Mouse (Mus musculus) MEL (cell line): Measurements from ENCODE around the gene Gng12. TPM values are rescaled to one million over a fixed set of nuclear protein-coding genes. Genes with fewer than 3 reads are reported as not detected.

Source experiments
- DNase-seq: peaks from one replicate; pipeline ENCODE4 v3.0.0; 2011; ENCODE audit warnings: low read depth, low spot score
- H3K27ac ChIP-seq: 2 replicates; pipeline ENCODE4 v1.5.1; 2012; ENCODE audit warnings: low read depth, mild to moderate bottlenecking, control low read depth, low read length, moderate library complexity; ENCODE audit not compliant: control insufficient read depth
- H3K27me3 ChIP-seq, 2 experiments: fragments of 150-350 bp in 1 of 2; sonication (generic) in 1 of 2; 2 replicates each; pipeline ENCODE4 v1.6.1; 2012; ENCODE audit warnings: low read length in 2 of 2, mild to moderate bottlenecking in 2 of 2, improper control_type of control experiment in 1 of 2, moderate library complexity in 1 of 2; ENCODE audit not compliant: insufficient read depth in 2 of 2, control insufficient read depth in 1 of 2
- H3K36me3 ChIP-seq, 2 experiments: 2 replicates each; pipeline ENCODE4 v1.6.1; 2012 to 2014; ENCODE audit warnings: low read length in 2 of 2, improper control_type of control experiment in 1 of 2, inconsistent platforms in 1 of 2, mild to moderate bottlenecking in 1 of 2; ENCODE audit not compliant: insufficient read depth in 2 of 2, control insufficient read depth in 1 of 2
- H3K4me1 ChIP-seq, 2 experiments: fragments of 150-350 bp in 1 of 2; sonication (generic) in 1 of 2; 2 replicates each; pipeline ENCODE4 v1.6.1; 2012; ENCODE audit warnings: low read length in 2 of 2, improper control_type of control experiment in 1 of 2, mild to moderate bottlenecking in 1 of 2; ENCODE audit not compliant: insufficient read depth in 2 of 2, control insufficient read depth in 1 of 2
- H3K4me3 ChIP-seq, 2 experiments: fragments of 150-350 bp in 1 of 2; sonication (generic) in 1 of 2; 2 replicates each; pipeline ENCODE4 v1.5.1; 2012; ENCODE audit warnings: low read depth in 2 of 2, low read length in 2 of 2, mild to moderate bottlenecking in 2 of 2, moderate library complexity in 2 of 2, control low read depth in 1 of 2, improper control_type of control experiment in 1 of 2; ENCODE audit not compliant: control insufficient read depth in 1 of 2, insufficient read depth in 1 of 2
- H3K79me2 ChIP-seq: 2 replicates; pipeline ENCODE4 v1.6.1; 2012; ENCODE audit warnings: mild to moderate bottlenecking, low read length, moderate library complexity; ENCODE audit not compliant: control insufficient read depth, poor library complexity, insufficient read depth
- H3K9ac ChIP-seq: 2 replicates; pipeline ENCODE4 v1.6.1; 2012; ENCODE audit warnings: low read depth, mild to moderate bottlenecking, control low read depth, low read length, moderate library complexity; ENCODE audit not compliant: control insufficient read depth, poor library complexity, severe bottlenecking
- H3K9me3 ChIP-seq: fragments of 150-350 bp; sonication (generic); replicated peaks from 2 replicates; pipeline ENCODE4 v1.6.1; 2012; ENCODE audit warnings: mild to moderate bottlenecking, low read length, improper control_type of control experiment, moderate library complexity; ENCODE audit not compliant: insufficient read depth
- BHLHE40 ChIP-seq: IDR thresholded peaks from 2 replicates; pipeline ENCODE4 v1.6.1; 2012; ENCODE audit warnings: low read depth, mild to moderate bottlenecking, inconsistent platforms, low read length, improper control_type of control experiment, borderline replicate concordance
- CTCF ChIP-seq, 3 experiments: IDR thresholded peaks in 2 of 3; conservative IDR thresholded peaks in 1 of 3; 2 replicates each; pipeline ENCODE4 v1.5.1; 2011 to 2012; ENCODE audit warnings: low read length in 3 of 3, low read depth in 2 of 3, mild to moderate bottlenecking in 2 of 3, improper control_type of control experiment in 1 of 3, inconsistent platforms in 1 of 3, mixed read lengths in 1 of 3, moderate library complexity in 1 of 3; ENCODE audit not compliant: control insufficient read depth in 1 of 3, insufficient read depth in 1 of 3, poor library complexity in 1 of 3, severe bottlenecking in 1 of 3
- EP300 ChIP-seq, 2 experiments: IDR thresholded peaks; 2 replicates each; pipeline ENCODE4 v1.6.1; 2011; ENCODE audit warnings: improper control_type of control experiment in 2 of 2, low read length in 2 of 2, low read depth in 1 of 2, mild to moderate bottlenecking in 1 of 2
- ETS1 ChIP-seq: IDR thresholded peaks from 2 replicates; pipeline ENCODE4 v1.6.1; 2012; ENCODE audit warnings: low read depth, mild to moderate bottlenecking, inconsistent platforms, low read length, improper control_type of control experiment, moderate library complexity
- GATA1 ChIP-seq: IDR thresholded peaks from 2 replicates; pipeline ENCODE4 v1.6.1; 2011; ENCODE audit warnings: low read depth, low read length, improper control_type of control experiment
- MXI1 ChIP-seq: IDR thresholded peaks from 2 replicates; pipeline ENCODE4 v1.6.1; 2011; ENCODE audit warnings: mild to moderate bottlenecking, low read depth, low read length, improper control_type of control experiment
- MYC ChIP-seq: IDR thresholded peaks from 2 replicates; pipeline ENCODE4 v1.6.1; 2011; ENCODE audit warnings: low read depth, mild to moderate bottlenecking, low read length, improper control_type of control experiment, moderate library complexity
- POLR2A ChIP-seq, 2 experiments: IDR thresholded peaks; 2 replicates each; pipeline ENCODE4 v1.6.1; 2011 to 2012; ENCODE audit warnings: low read length in 2 of 2, mild to moderate bottlenecking in 2 of 2, control low read depth in 1 of 2, improper control_type of control experiment in 1 of 2, low read depth in 1 of 2, moderate library complexity in 1 of 2; ENCODE audit not compliant: control insufficient read depth in 1 of 2, insufficient read depth in 1 of 2, poor library complexity in 1 of 2
- POLR2AphosphoS5 ChIP-seq: IDR thresholded peaks from 2 replicates; pipeline ENCODE4 v1.6.1; 2012; ENCODE audit warnings: low read depth, borderline replicate concordance, mild to moderate bottlenecking, inconsistent platforms, low read length, moderate library complexity, mixed read lengths
- TAL1 ChIP-seq: IDR thresholded peaks from 2 replicates; pipeline ENCODE4 v1.6.1; 2012; ENCODE audit warnings: mild to moderate bottlenecking, inconsistent platforms, low read length, moderate library complexity, mixed read lengths
- TBP ChIP-seq: IDR thresholded peaks from 2 replicates; pipeline ENCODE4 v1.8.0; 2011; ENCODE audit warnings: low read depth, low read length, improper control_type of control experiment
- UBTF ChIP-seq: IDR thresholded peaks from 2 replicates; pipeline ENCODE4 v1.6.1; 2012; ENCODE audit warnings: low read depth, mild to moderate bottlenecking, inconsistent platforms, low read length, improper control_type of control experiment, moderate library complexity, borderline replicate concordance; ENCODE audit not compliant: insufficient read depth
- ZC3H11A ChIP-seq: IDR thresholded peaks from 2 replicates; pipeline ENCODE4 v1.6.1; 2012; ENCODE audit warnings: low read depth, mild to moderate bottlenecking, inconsistent platforms, low read length, improper control_type of control experiment
- ZMIZ1 ChIP-seq: IDR thresholded peaks from 2 replicates; pipeline ENCODE4 v1.6.1; 2012; ENCODE audit warnings: low read depth, mild to moderate bottlenecking, inconsistent platforms, low read length, improper control_type of control experiment, moderate library complexity
- polyA plus RNA-seq, 2 experiments: library from polyadenylated mRNA; stranded (reverse) in 1 of 2; unstranded in 1 of 2; fragments of >175 nt in 1 of 2; fragments of >200 nt in 1 of 2; gene quantifications; 2 replicates each; pipeline versions ENCODE4 v1.2.1 to v1.2.4; 2012; ENCODE audit warnings: low replicate concordance in 2 of 2, low read depth in 1 of 2; ENCODE audit not compliant: insufficient read length in 2 of 2, insufficient read depth in 1 of 2, missing spikeins in 1 of 2
- total RNA-seq: library from RNA; depleted of rRNA; stranded (reverse); fragments of 300-350 nt; gene quantifications from 2 replicates; pipeline ENCODE4 v1.2.3, GENCODE M21; 2012

Gene Gng12
- total and polyA plus RNA-seq, 3 experiments = 16.8 to 44.0 TPM; not detected in 1

- H3K36me3 ChIP-seq = peaks cover 0 to 18% of the 10 kb centered on the region in 2 experiments; a peak in 2 of 4 replicates
- peak overlapping the region; percentile 57 for H3K9ac ChIP-seq
- H3K79me2 ChIP-seq = peaks cover 3% of the 10 kb centered on the region; the same call in 1 of the 2 replicates
- DNase-seq = peak; percentile 96
- H3K27ac ChIP-seq = peak overlapping the region; percentile 91
- H3K4me3 ChIP-seq = peak overlapping the region; percentile 24 to 33
- H3K27me3 ChIP-seq = no peaks in the 10 kb centered on the region
- TF ChIP-seq POLR2AphosphoS5 = no peak
- peak in 1 of 2 experiments; percentile 72 for TF ChIP-seq EP300 (IDR thresholded peaks at IDR 0.05; ENCODE audit: low read depth in 1 of 2, low read length in 2 of 2)
- peak; percentile 62 for TF ChIP-seq MXI1
- peak; percentile 55 for TF ChIP-seq GATA1
- peak; percentile 65; the same call in 1 of the 2 replicates for TF ChIP-seq MYC
- peak; percentile 80; the same call in 1 of the 2 replicates for TF ChIP-seq ETS1
- TF ChIP-seq TBP = peak; percentile 58; the same call in 1 of the 2 replicates
- TF ChIP-seq UBTF = no peak
- TF ChIP-seq BHLHE40 = peak; percentile 68; the same call in 1 of the 2 replicates
- peak in 1 of 2 experiments; percentile 57; a peak in 1 of 4 replicates for TF ChIP-seq POLR2A (IDR thresholded peaks at IDR 0.05; ENCODE audit: control insufficient read depth in 1 of 2, insufficient read depth in 1 of 2, low read depth in 1 of 2, low read length in 2 of 2, poor library complexity in 1 of 2)
- no peak for TF ChIP-seq ZC3H11A
- TF ChIP-seq ZMIZ1 = no peak
- peak; percentile 45 for TF ChIP-seq TAL1
- no peaks in the 10 kb centered on the region for H3K9me3 ChIP-seq
- peaks cover 11 to 16% of the 10 kb centered on the region in 2 experiments for H3K4me1 ChIP-seq
These were observed 33.5 kb downstream of the Gng12 start for GRCm38 (mm10) chr6:66929694-66930093.

GRCm38 (mm10) chr6:66932206-66932819 is 36.1 kb downstream of the Gng12 start:
- TF ChIP-seq POLR2A (IDR thresholded peaks at IDR 0.05; ENCODE audit: control insufficient read depth in 1 of 2, insufficient read depth in 1 of 2, low read depth in 1 of 2, low read length in 2 of 2, poor library complexity in 1 of 2) = no peak
- no peak for TF ChIP-seq CTCF (IDR thresholded peaks at IDR 0.05 in 2 of 3, conservative IDR thresholded peaks at IDR 0.05 in 1 of 3; ENCODE audit: control insufficient read depth in 1 of 3, insufficient read depth in 1 of 3, low read depth in 2 of 3, low read length in 3 of 3, poor library complexity in 1 of 3, severe bottlenecking in 1 of 3)
- peaks cover 11 to 16% of the 10 kb centered on the region in 2 experiments for H3K4me1 ChIP-seq
- H3K9ac ChIP-seq = no peak overlapping the region
- H3K9me3 ChIP-seq = no peaks in the 10 kb centered on the region
- peaks cover 3% of the 10 kb centered on the region; the same call in 1 of the 2 replicates for H3K79me2 ChIP-seq
- H3K27ac ChIP-seq = no peak overlapping the region
- H3K36me3 ChIP-seq = peaks cover 0 to 18% of the 10 kb centered on the region in 2 experiments; a peak in 2 of 4 replicates
- H3K4me3 ChIP-seq = no peak overlapping the region
- no peak for DNase-seq
- no peaks in the 10 kb centered on the region for H3K27me3 ChIP-seq
